Mouse (Mus musculus): Measurements from ENCODE around the gene Tesk1.

The Tesk1 gene

GRCm38 (mm10) chr4:43419801-43420281 is 21.9 kb upstream of the Tesk1 start:
- DNase-seq: no peak

- DNase-seq: peak; percentile 64
These were observed 21.4 kb upstream of the Tesk1 start for GRCm38 (mm10) chr4:43420305-43420704.

GRCm38 (mm10) chr4:43421632-43422240 is 20.0 kb upstream of the Tesk1 start:
- no peak for DNase-seq

- no peak for DNase-seq
These were observed 18.3 kb upstream of the Tesk1 start for GRCm38 (mm10) chr4:43423267-43423934.

GRCm38 (mm10) chr4:43424072-43424471 is 17.7 kb upstream of the Tesk1 start:
- no peak for DNase-seq

GRCm38 (mm10) chr4:43425197-43425596 is 16.5 kb upstream of the Tesk1 start:
- DNase-seq: no peak

GRCm38 (mm10) chr4:43425648-43426380 is 15.9 kb upstream of the Tesk1 start:
- peak; percentile 51 for DNase-seq

- no peak for DNase-seq
These were observed 15.3 kb upstream of the Tesk1 start for GRCm38 (mm10) chr4:43426487-43426886.

- peak; percentile 87 for DNase-seq
These were observed 14.1 kb upstream of the Tesk1 start for GRCm38 (mm10) chr4:43427501-43428179.

- DNase-seq: no peak
These were observed 13.4 kb upstream of the Tesk1 start for GRCm38 (mm10) chr4:43428180-43428861.

GRCm38 (mm10) chr4:43428946-43429345 is 12.8 kb upstream of the Tesk1 start, which contains the start of gene Fam166b:
Gene Fam166b (minus strand): TSS chr4:43429134.
- no peak for DNase-seq

GRCm38 (mm10) chr4:43431690-43432089 is 10.0 kb upstream of the Tesk1 start:
- DNase-seq: peak; percentile 81

GRCm38 (mm10) chr4:43432832-43433231 is 8.9 kb upstream of the Tesk1 start:
- no peak for DNase-seq

GRCm38 (mm10) chr4:43442044-43442443 is 305 bp downstream of the Tesk1 start:
- peak; percentile 99 for DNase-seq

- peak; percentile 72 for DNase-seq
These were observed 970 bp downstream of the Tesk1 start for GRCm38 (mm10) chr4:43442456-43443361.

- DNase-seq: peak; percentile 38
These were observed 1.8 kb downstream of the Tesk1 start for GRCm38 (mm10) chr4:43443511-43443910.

- no peak for DNase-seq
These were observed 5.5 kb downstream of the Tesk1 start for GRCm38 (mm10) chr4:43447251-43447650.

GRCm38 (mm10) chr4:43448554-43448953 is 6.8 kb downstream of the Tesk1 start:
- no peak for DNase-seq

- DNase-seq: no peak
These were observed 10.6 kb downstream of the Tesk1 start for GRCm38 (mm10) chr4:43452315-43452714.

GRCm38 (mm10) chr4:43453413-43453812 is 11.7 kb downstream of the Tesk1 start:
- peak; percentile 42 for DNase-seq
